Mouse (Mus musculus): ENCODE results near the gene Trpm3.

- TF ChIP-seq CTCF (IDR thresholded peaks at IDR 0.05; ENCODE audit: borderline replicate concordance, insufficient read depth, low read depth, low read length) (no peak), POLR2A (IDR thresholded peaks at IDR 0.05; ENCODE audit: borderline replicate concordance, insufficient read depth, low read length) (no peak)
Observed at GRCm38 (mm10) chr19:22138590-22139421, at the start of gene Trpm3.

All from cerebellum, adult 2 months (tissue).